Mouse (Mus musculus) kidney, adult 2 months (tissue): ENCODE results near the gene Commd9. TPM values are rescaled to one million over a fixed set of nuclear protein-coding genes. Genes with fewer than 3 reads are reported as not detected.

Experiments used
- DNase-seq: peaks from one replicate; pipeline ENCODE4 v3.0.0; 2021
- H3K27ac ChIP-seq: fragments of 200-500 bp; 2 replicates; pipeline ENCODE4 v1.5.1; 2012; ENCODE audit warnings: low read depth, low read length, control low read depth, inconsistent platforms; ENCODE audit not compliant: insufficient read depth
- H3K27me3 ChIP-seq: fragments of 200-500 bp; replicated peaks from 2 replicates; pipeline ENCODE4 v1.6.1; 2012; ENCODE audit warnings: mild to moderate bottlenecking, moderate library complexity, low read length, inconsistent platforms; ENCODE audit not compliant: control insufficient read depth, insufficient read depth
- H3K36me3 ChIP-seq: fragments of 200-500 bp; 2 replicates; pipeline ENCODE4 v1.6.1; 2012; ENCODE audit warnings: mild to moderate bottlenecking, moderate library complexity, low read length, inconsistent platforms; ENCODE audit not compliant: control insufficient read depth, insufficient read depth
- H3K4me1 ChIP-seq: fragments of 200-500 bp; 2 replicates; pipeline ENCODE4 v1.6.1; 2011; ENCODE audit warnings: low read length; ENCODE audit not compliant: control insufficient read depth, insufficient read depth
- H3K4me3 ChIP-seq: fragments of 200-500 bp; 2 replicates; pipeline ENCODE4 v1.5.1; 2011; ENCODE audit warnings: mild to moderate bottlenecking, low read depth, low read length, control low read depth; ENCODE audit not compliant: insufficient read depth
- CTCF ChIP-seq: fragments of 200-500 bp; conservative IDR thresholded peaks from 2 replicates; pipeline ENCODE4 v1.5.1; 2011; ENCODE audit warnings: low read depth, mild to moderate bottlenecking, control low read depth, low read length, moderate library complexity, mixed read lengths; ENCODE audit not compliant: insufficient read depth, insufficient read length
- POLR2A ChIP-seq: fragments of 200-500 bp; IDR thresholded peaks from one replicate; pipeline ENCODE4 v1.6.1; 2011; ENCODE audit warnings: low read depth, low read length, control low read depth
- WGBS: fragments of 180-500 bp; shearing (Covaris S2); methylation state at CpG from one replicate; pipeline ENCODE4 v1.1.7; 2018; 5-methylcytosine and 5-hydroxymethylcytosine counted together
- polyA plus RNA-seq: library from polyadenylated mRNA; depleted of rRNA; stranded (reverse); fragments of >200 nt; gene quantifications from 2 replicates; pipeline ENCODE4 v1.2.3, GENCODE M21; 2012; rRNA removed

Commd9 gene
- 115 and 130 TPM in 2 replicates for polyA plus RNA-seq

- Histone ChIP-seq H3K27me3 (no peaks in the 10 kb centered on the region), H3K27ac (peak within 1 kb of the TSS; percentile 28; the same call in 1 of the 2 replicates), H3K4me3 (peak within 1 kb of the TSS; percentile 93), H3K36me3 (no peaks in the 10 kb centered on the region), H3K4me1 (peaks cover 5% of the 10 kb centered on the region; the same call in 1 of the 2 replicates)
- DNase-seq: peak; percentile 97
- 11% methylated on average over 22 of the region's 22 CpGs for WGBS
- TF ChIP-seq POLR2A (peak; percentile 47), CTCF (no peak)
Observed at GRCm38 (mm10) chr2:101885768-101886438, at the start of gene Commd9. Gene Commd9, plus strand, starts transcription at chr2:101886247.

GRCm38 (mm10) chr2:101842756-101843155 lies 43.3 kb upstream of the Commd9 start:
- H3K4me1 ChIP-seq: no peaks in the 10 kb centered on the region
- no peak overlapping the region for H3K4me3 ChIP-seq
- no peak for TF ChIP-seq CTCF
- no peak for TF ChIP-seq POLR2A
- no peaks in the 10 kb centered on the region for H3K36me3 ChIP-seq
- 59% methylated on average over 7 of the region's 7 CpGs for WGBS
- H3K27me3 ChIP-seq: no peaks in the 10 kb centered on the region; the same call in 1 of the 2 replicates
- no peak overlapping the region for H3K27ac ChIP-seq
- DNase-seq: no peak

- H3K36me3 ChIP-seq: no peaks in the 10 kb centered on the region
- H3K27ac ChIP-seq: no peak overlapping the region
- no peaks in the 10 kb centered on the region for H3K27me3 ChIP-seq
- H3K4me1 ChIP-seq: no peaks in the 10 kb centered on the region
- DNase-seq: no peak
- TF ChIP-seq CTCF: no peak
- no peak for TF ChIP-seq POLR2A
- no peak overlapping the region for H3K4me3 ChIP-seq
- 65% methylated on average over 7 of the region's 7 CpGs for WGBS
Observed at GRCm38 (mm10) chr2:101854792-101855191, 31.3 kb upstream of the Commd9 start.

GRCm38 (mm10) chr2:101856174-101856573 lies 29.9 kb upstream of the Commd9 start:
- H3K27me3 ChIP-seq: no peaks in the 10 kb centered on the region
- no peak overlapping the region for H3K4me3 ChIP-seq
- H3K4me1 ChIP-seq: no peaks in the 10 kb centered on the region
- 84% methylated on average over 9 of the region's 9 CpGs for WGBS
- H3K27ac ChIP-seq: no peak overlapping the region
- TF ChIP-seq POLR2A: no peak
- no peak for TF ChIP-seq CTCF
- no peaks in the 10 kb centered on the region for H3K36me3 ChIP-seq
- no peak for DNase-seq

- no peaks in the 10 kb centered on the region for H3K27me3 ChIP-seq
- H3K27ac ChIP-seq: no peak overlapping the region
- WGBS: 97% methylated on average over 3 of the region's 3 CpGs
- no peak overlapping the region for H3K4me3 ChIP-seq
- no peak for DNase-seq
- no peaks in the 10 kb centered on the region for H3K36me3 ChIP-seq
- no peak for TF ChIP-seq CTCF
- no peak for TF ChIP-seq POLR2A
- no peaks in the 10 kb centered on the region for H3K4me1 ChIP-seq
Observed at GRCm38 (mm10) chr2:101860920-101861485, 25.0 kb upstream of the Commd9 start.

- H3K36me3 ChIP-seq: no peaks in the 10 kb centered on the region
- no peak overlapping the region for H3K4me3 ChIP-seq
- 37% methylated on average over 15 of the region's 15 CpGs for WGBS
- no peaks in the 10 kb centered on the region for H3K4me1 ChIP-seq
- H3K27ac ChIP-seq: no peak overlapping the region
- TF ChIP-seq POLR2A (no peak), CTCF (no peak)
- DNase-seq: peak; percentile 43
- H3K27me3 ChIP-seq: no peaks in the 10 kb centered on the region
Observed at GRCm38 (mm10) chr2:101862219-101863123, 23.6 kb upstream of the Commd9 start.

GRCm38 (mm10) chr2:101868683-101869082 lies 17.4 kb upstream of the Commd9 start:
- Histone ChIP-seq H3K4me1 (0 out of 2 replicates have a peak, but pooled peaks cover 3% of the 10 kb centered on the region), H3K27ac (no peak overlapping the region), H3K36me3 (no peaks in the 10 kb centered on the region), H3K27me3 (no peaks in the 10 kb centered on the region), H3K4me3 (no peak overlapping the region)
- no peak for DNase-seq
- TF ChIP-seq CTCF (no peak), POLR2A (no peak)
- WGBS: 91% methylated on average over 4 of the region's 4 CpGs
